Mouse (Mus musculus) neural tube, embryonic 15.5 days (tissue): Measurements from ENCODE around the gene Il20rb. TPM values are rescaled to one million over a fixed set of nuclear protein-coding genes. Genes with fewer than 3 reads are reported as not detected.

ENCODE experiments used
- ATAC-seq: fragments of 200-750 bp; cut with Nextera tagmentation; 2 replicates; pipeline ENCODE4 v1.8.0; 2017; ENCODE audit warnings: mild to moderate bottlenecking, moderate TSS enrichment, moderate library complexity; ENCODE audit not compliant: low FRiP score
- H3K27ac ChIP-seq: fragments of 300-500 bp; sonication (generic); replicated peaks from 2 replicates; pipeline ENCODE4 v1.5.1; 2015; ENCODE audit warnings: mild to moderate bottlenecking, inconsistent platforms
- H3K27me3 ChIP-seq: fragments of 300-500 bp; sonication (generic); replicated peaks from 2 replicates; pipeline ENCODE4 v1.6.1; 2015; ENCODE audit warnings: inconsistent platforms
- H3K36me3 ChIP-seq: fragments of 300-500 bp; sonication (generic); 2 replicates; pipeline ENCODE4 v1.6.1; 2015; ENCODE audit warnings: inconsistent platforms
- H3K4me1 ChIP-seq: fragments of 300-500 bp; sonication (generic); 2 replicates; pipeline ENCODE4 v1.6.1; 2015; ENCODE audit warnings: inconsistent platforms
- H3K4me2 ChIP-seq: fragments of 300-500 bp; sonication (generic); 2 replicates; pipeline ENCODE4 v1.6.1; 2015; ENCODE audit warnings: inconsistent platforms, mild to moderate bottlenecking, moderate library complexity
- H3K4me3 ChIP-seq: fragments of 300-500 bp; sonication (generic); replicated peaks from 2 replicates; pipeline ENCODE4 v1.5.1; 2015; ENCODE audit warnings: mild to moderate bottlenecking, inconsistent platforms
- H3K9ac ChIP-seq: fragments of 300-500 bp; sonication (generic); replicated peaks from 2 replicates; pipeline ENCODE4 v1.6.1; 2015; ENCODE audit warnings: mild to moderate bottlenecking, inconsistent platforms
- H3K9me3 ChIP-seq: fragments of 300-500 bp; sonication (generic); replicated peaks from 2 replicates; pipeline ENCODE4 v1.6.1; 2016; ENCODE audit warnings: inconsistent platforms
- WGBS: fragments of 180-500 bp; shearing (Covaris S2); methylation state at CpG from one replicate; pipeline ENCODE4 v1.1.7; 2015; ENCODE audit warnings: mixed read lengths; 5-methylcytosine and 5-hydroxymethylcytosine counted together
- polyA plus RNA-seq: library from polyadenylated mRNA; unstranded; fragments of >200 nt; fragmentation: Nextera tagmentation; extraction: Ambion mirVana; gene quantifications from 2 replicates; pipeline ENCODE4 v1.2.1, GENCODE M21; 2015

The Il20rb gene
- polyA plus RNA-seq, 1 experiment from 2014 or later = 0.52 TPM

- no peak overlapping the region for H3K27ac ChIP-seq
- no peaks in the 10 kb centered on the region for H3K27me3 ChIP-seq
- ATAC-seq = no peak
- no peak overlapping the region for H3K4me3 ChIP-seq
- H3K36me3 ChIP-seq = no peaks in the 10 kb centered on the region
- no peak overlapping the region for H3K4me2 ChIP-seq
- H3K9me3 ChIP-seq = no peaks in the 10 kb centered on the region
- 92% methylated on average over 5 of the region's 5 CpGs for WGBS
- H3K4me1 ChIP-seq = no peaks in the 10 kb centered on the region
- H3K9ac ChIP-seq = no peak overlapping the region
Measured at GRCm38 (mm10) chr9:100493611-100494261, 7.1 kb upstream of the Il20rb start.

DNA sequence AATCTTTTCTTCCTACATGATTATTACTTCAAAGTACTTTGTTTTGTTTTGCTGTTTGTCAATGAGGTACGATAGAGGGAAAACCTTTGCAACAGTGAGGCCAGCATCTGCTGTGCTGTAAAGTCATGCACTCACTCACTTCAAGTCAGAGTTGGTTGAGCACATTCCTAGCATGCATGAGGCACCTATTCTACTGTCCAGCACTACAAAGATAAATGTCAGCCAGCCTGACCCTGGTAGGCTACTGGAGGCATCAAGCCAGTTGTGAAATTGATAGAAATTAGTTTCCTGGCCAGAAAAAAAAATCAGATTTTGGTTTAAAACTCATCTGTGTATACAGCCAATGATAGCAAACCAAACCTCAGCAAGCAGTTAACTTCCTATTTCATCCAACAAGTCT, 4.8 kb upstream of the Il20rb start:
- Histone ChIP-seq H3K4me2 (no peak overlapping the region), H3K4me1 (no peaks in the 10 kb centered on the region), H3K4me3 (no peak overlapping the region), H3K27ac (no peak overlapping the region), H3K9ac (no peak overlapping the region), H3K9me3 (no peaks in the 10 kb centered on the region), H3K27me3 (no peaks in the 10 kb centered on the region), H3K36me3 (no peaks in the 10 kb centered on the region)
- ATAC-seq = no peak
- 86% methylated on average over 1 of the region's 1 CpGs for WGBS

DNA sequence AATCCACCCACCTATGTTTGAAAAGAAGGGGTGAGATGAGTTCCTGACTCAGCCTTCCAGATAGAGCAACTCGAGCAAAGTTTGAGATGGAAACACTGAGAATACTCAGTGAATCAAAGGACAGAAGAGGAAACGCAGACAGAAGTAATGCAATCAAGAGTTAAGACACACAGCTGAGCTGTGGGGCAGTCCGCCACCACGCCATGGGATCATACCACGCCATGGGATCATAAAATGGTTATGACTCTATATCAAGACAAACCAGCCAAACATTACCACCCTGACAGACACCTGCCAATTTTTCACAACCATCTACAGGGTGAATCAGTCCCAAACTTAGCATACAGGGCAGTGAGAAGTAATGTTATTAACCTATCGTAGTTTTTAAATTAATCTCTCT, 2.4 kb upstream of the Il20rb start:
- ATAC-seq = no peak
- Histone ChIP-seq H3K9me3 (no peaks in the 10 kb centered on the region), H3K36me3 (no peaks in the 10 kb centered on the region), H3K27me3 (no peaks in the 10 kb centered on the region), H3K4me3 (no peak overlapping the region), H3K4me2 (no peak overlapping the region), H3K9ac (no peak overlapping the region), H3K4me1 (no peaks in the 10 kb centered on the region), H3K27ac (no peak overlapping the region)
- WGBS = 95% methylated on average over 6 of the region's 6 CpGs

GRCm38 (mm10) chr9:100488056-100488713, 1.6 kb upstream of the Il20rb start:
- ATAC-seq = no peak
- 65% methylated on average over 7 of the region's 7 CpGs for WGBS
- H3K4me2 ChIP-seq = no peak overlapping the region

GRCm38 (mm10) chr9:100483318-100483717, 3.3 kb downstream of the Il20rb start:
- H3K4me3 ChIP-seq = no peak overlapping the region
- no peak overlapping the region for H3K9ac ChIP-seq
- ATAC-seq = no peak
- no peaks in the 10 kb centered on the region for H3K36me3 ChIP-seq
- no peaks in the 10 kb centered on the region for H3K4me1 ChIP-seq
- H3K27me3 ChIP-seq = no peaks in the 10 kb centered on the region
- WGBS = 91% methylated on average over 5 of the region's 5 CpGs
- no peaks in the 10 kb centered on the region for H3K9me3 ChIP-seq
- no peak overlapping the region for H3K27ac ChIP-seq
- no peak overlapping the region for H3K4me2 ChIP-seq

More at GRCm38 (mm10) chr9:100488056-100488713, 1.6 kb upstream of the Il20rb start:
- Histone ChIP-seq H3K4me3 (no peak overlapping the region), H3K36me3 (no peaks in the 10 kb centered on the region), H3K9me3 (no peaks in the 10 kb centered on the region), H3K4me1 (no peaks in the 10 kb centered on the region), H3K9ac (no peak overlapping the region), H3K27me3 (no peaks in the 10 kb centered on the region), H3K27ac (no peak overlapping the region)

DNA sequence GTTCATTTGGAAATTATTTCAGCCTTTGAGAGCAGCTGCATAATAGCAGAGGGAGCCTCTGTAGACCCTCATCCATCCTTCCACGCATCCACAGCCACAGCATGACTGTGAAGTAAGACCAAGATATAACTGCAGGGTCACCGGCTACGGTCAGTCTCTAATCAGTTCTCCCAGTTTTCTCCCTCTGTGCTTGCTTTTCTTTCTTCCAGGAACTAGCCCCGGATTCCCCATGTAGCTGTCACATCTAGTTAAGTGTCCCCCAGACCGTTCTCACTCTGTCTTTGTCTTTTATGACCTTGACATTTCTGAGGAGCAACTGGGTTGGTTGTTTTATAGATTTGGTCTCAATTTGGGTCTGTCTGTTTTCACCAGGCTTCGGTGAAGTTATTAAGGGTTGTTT, 5.0 kb downstream of the Il20rb start:
- 58% methylated on average over 6 of the region's 6 CpGs for WGBS
- ATAC-seq = no peak
- no peak overlapping the region for H3K27ac ChIP-seq

DNA sequence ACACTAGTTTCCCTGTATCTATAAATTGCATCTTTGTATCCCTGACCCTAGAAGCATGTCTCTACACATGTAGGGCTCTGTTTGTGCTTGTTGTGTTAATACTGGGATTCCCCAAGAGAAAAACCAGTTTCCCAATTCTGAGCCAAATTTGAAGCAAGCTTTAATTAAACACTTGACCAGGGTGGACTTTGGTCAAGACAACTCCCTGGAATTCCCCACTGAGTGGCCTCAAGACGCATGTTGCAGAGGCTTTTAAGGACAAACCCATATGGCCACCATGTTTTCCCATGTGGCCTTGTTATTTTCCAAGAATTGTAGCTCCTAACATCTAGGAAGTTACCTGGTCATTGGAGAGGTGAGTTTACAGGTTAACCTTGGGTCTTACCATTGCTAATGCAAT, 12.5 kb downstream of the Il20rb start:
- Histone ChIP-seq H3K27ac (no peak overlapping the region), H3K4me1 (peaks cover 3% of the 10 kb centered on the region; the same call in 1 of the 2 replicates), H3K9ac (no peak overlapping the region), H3K36me3 (no peaks in the 10 kb centered on the region), H3K9me3 (peaks cover 6% of the 10 kb centered on the region; the same call in 1 of the 2 replicates), H3K27me3 (no peaks in the 10 kb centered on the region), H3K4me3 (no peak overlapping the region), H3K4me2 (no peak overlapping the region)
- WGBS = 96% methylated on average over 1 of the region's 1 CpGs
- ATAC-seq = no peak

More for the DNA sequence above, 5.0 kb downstream of the Il20rb start:
- H3K36me3 ChIP-seq = no peaks in the 10 kb centered on the region
- H3K4me3 ChIP-seq = no peak overlapping the region
- peaks cover 6% of the 10 kb centered on the region; the same call in 1 of the 2 replicates for H3K9me3 ChIP-seq
- H3K9ac ChIP-seq = no peak overlapping the region
- H3K27me3 ChIP-seq = no peaks in the 10 kb centered on the region
- H3K4me2 ChIP-seq = no peak overlapping the region
- H3K4me1 ChIP-seq = no peaks in the 10 kb centered on the region

DNA sequence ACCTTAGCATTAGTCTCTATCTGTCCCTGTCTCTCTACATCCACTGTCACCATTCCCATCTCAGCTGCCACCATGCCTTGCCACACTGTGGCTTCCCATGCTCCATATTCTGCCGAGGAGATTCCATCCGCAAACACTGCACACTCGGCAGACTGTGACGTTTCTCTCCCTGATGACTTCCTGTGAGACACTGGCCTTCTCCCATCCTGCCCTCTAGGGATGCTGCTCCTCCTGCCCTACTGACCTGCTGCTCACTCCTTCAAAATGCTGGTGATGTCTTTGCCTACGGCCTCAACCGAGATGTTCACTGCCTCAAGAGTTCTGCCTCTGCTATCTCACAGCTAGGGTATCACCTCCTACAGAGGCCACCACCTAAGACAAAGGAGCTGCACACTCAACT, 13.2 kb downstream of the Il20rb start:
- 89% methylated on average over 6 of the region's 6 CpGs for WGBS
- Histone ChIP-seq H3K9me3 (peaks cover 6% of the 10 kb centered on the region; the same call in 1 of the 2 replicates), H3K36me3 (no peaks in the 10 kb centered on the region), H3K4me1 (peaks cover 3% of the 10 kb centered on the region; the same call in 1 of the 2 replicates), H3K4me2 (no peak overlapping the region), H3K4me3 (no peak overlapping the region), H3K27me3 (no peaks in the 10 kb centered on the region), H3K27ac (no peak overlapping the region), H3K9ac (no peak overlapping the region)
- ATAC-seq = no peak

DNA sequence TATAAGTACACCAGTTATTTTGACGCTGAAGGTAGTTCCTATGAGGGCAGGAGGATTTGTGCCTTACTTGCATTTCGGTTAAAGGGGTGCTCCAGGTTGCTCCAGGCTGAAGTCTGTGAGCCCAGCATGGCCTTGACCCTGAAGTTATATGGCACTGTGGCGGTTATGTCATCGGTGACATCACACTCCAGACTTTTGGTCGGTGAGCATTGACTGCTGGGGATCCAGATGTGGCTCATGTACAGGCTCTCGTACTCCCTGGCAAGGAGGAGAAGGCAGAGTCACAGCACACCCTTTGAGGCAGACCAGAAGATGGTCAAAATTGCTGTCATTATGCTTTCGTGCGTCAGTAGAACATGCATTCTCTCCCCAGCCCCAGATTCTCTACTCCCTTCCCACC, 13.7 kb downstream of the Il20rb start:
- no peak for ATAC-seq
- Histone ChIP-seq H3K9me3 (peaks cover 6% of the 10 kb centered on the region; the same call in 1 of the 2 replicates), H3K4me3 (no peak overlapping the region), H3K27me3 (no peaks in the 10 kb centered on the region), H3K4me2 (no peak overlapping the region), H3K9ac (no peak overlapping the region), H3K4me1 (peaks cover 3% of the 10 kb centered on the region; the same call in 1 of the 2 replicates), H3K27ac (no peak overlapping the region), H3K36me3 (no peaks in the 10 kb centered on the region)
- WGBS = 96% methylated on average over 8 of the region's 8 CpGs

DNA sequence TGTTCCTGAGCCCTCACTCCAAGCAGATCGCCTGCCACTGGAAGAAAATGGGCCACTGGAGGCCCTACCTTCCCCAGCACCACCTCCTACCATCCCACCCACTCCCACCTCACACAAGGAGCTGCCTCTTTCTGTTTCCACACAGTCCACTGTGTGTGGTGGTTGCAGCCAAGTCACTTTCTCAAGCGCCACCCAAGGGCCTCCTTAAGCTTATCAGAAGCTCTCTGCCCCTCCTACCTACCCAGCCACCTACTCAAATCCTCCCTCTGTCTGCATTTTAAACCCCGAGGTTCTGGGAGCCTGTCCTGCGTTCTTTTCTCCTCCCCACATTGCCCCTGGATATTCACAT, 15.0 kb downstream of the Il20rb start:
- Histone ChIP-seq H3K27ac (no peak overlapping the region), H3K36me3 (no peaks in the 10 kb centered on the region), H3K4me2 (no peak overlapping the region), H3K9ac (no peak overlapping the region), H3K9me3 (no peaks in the 10 kb centered on the region), H3K4me1 (peaks cover 3% of the 10 kb centered on the region; the same call in 1 of the 2 replicates), H3K4me3 (no peak overlapping the region), H3K27me3 (no peaks in the 10 kb centered on the region)
- 77% methylated on average over 4 of the region's 4 CpGs for WGBS
- no peak for ATAC-seq

DNA sequence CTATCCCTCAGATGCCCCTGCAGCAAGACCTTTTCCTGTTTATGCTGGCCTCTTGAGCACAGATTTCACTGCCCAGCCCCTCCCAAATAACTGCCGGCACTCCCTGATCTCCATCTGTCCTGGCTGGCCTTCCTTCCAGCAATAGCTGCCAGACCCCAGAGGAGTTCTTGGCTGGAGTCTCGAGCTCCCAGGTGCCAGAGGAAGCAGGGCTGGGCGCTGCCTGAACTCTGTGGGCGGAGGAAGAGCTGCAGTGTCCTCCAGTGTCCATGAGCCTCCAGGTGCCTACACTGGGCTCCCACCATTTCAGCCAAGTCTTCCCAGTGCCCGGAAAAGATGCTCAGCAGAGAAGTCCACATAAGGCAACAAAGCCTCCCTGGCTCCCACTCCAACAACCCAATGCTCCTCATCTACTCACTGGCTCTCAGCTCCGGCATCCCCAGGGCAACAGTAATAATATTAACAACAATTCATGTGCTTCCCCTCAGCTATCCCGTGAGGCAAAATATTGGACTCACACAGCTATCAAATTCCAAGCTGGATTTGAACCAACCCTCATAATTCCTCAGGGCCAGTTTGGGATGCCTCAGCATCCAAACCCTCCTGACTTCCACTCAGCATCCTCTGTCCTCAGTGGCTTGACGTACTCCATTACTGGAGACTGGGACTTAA, 15.5 kb downstream of the Il20rb start:
- Histone ChIP-seq H3K4me3 (no peak overlapping the region), H3K9ac (no peak overlapping the region), H3K4me2 (no peak overlapping the region), H3K9me3 (no peaks in the 10 kb centered on the region), H3K27ac (no peak overlapping the region), H3K36me3 (no peaks in the 10 kb centered on the region), H3K27me3 (no peaks in the 10 kb centered on the region), H3K4me1 (peaks cover 3% of the 10 kb centered on the region; the same call in 1 of the 2 replicates)
- 71% methylated on average over 8 of the region's 8 CpGs for WGBS
- ATAC-seq = no peak

- Histone ChIP-seq H3K4me2 (no peak overlapping the region), H3K27ac (no peak overlapping the region), H3K9me3 (no peaks in the 10 kb centered on the region), H3K4me3 (no peak overlapping the region), H3K27me3 (no peaks in the 10 kb centered on the region), H3K36me3 (no peaks in the 10 kb centered on the region), H3K9ac (no peak overlapping the region), H3K4me1 (peaks cover 3% of the 10 kb centered on the region; the same call in 1 of the 2 replicates)
- 59% methylated on average over 1 of the region's 1 CpGs for WGBS
- no peak for ATAC-seq
Measured at GRCm38 (mm10) chr9:100470228-100470627, 16.4 kb downstream of the Il20rb start.
